Mouse (Mus musculus) E14TG2a.4 (cell line): ENCODE data around the gene Kirrel.
A peak's percentile ranks its signal among the peaks of the same experiment; 100 is the strongest.

ENCODE experiments used
- H3K27me3 ChIP-seq: 2 replicates; pipeline ENCODE4 v1.6.1; 2014; ENCODE audit warnings: low read length, control low read depth; ENCODE audit not compliant: insufficient read depth
- H3K36me3 ChIP-seq: 2 replicates; pipeline ENCODE4 v1.6.1; 2014; ENCODE audit warnings: low read length, control low read depth; ENCODE audit not compliant: insufficient read depth
- H3K4me1 ChIP-seq: replicated peaks from 2 replicates; pipeline ENCODE4 v1.6.1; 2014; ENCODE audit warnings: low read depth, low read length, control low read depth
- H3K4me3 ChIP-seq: replicated peaks from 2 replicates; pipeline ENCODE4 v1.5.1; 2014; ENCODE audit warnings: mild to moderate bottlenecking, low read length
- H3K9me3 ChIP-seq: 2 replicates; pipeline ENCODE4 v1.6.1; 2014; ENCODE audit warnings: low read length, control low read depth
- CTCF ChIP-seq: conservative IDR thresholded peaks from 2 replicates; pipeline ENCODE4 v1.5.1; 2014; ENCODE audit warnings: low read length
- NANOG ChIP-seq: IDR thresholded peaks from 2 replicates; pipeline ENCODE4 v1.6.1; 2014; ENCODE audit warnings: borderline replicate concordance, low read length, mixed read lengths
- POU5F1 ChIP-seq: IDR thresholded peaks from 2 replicates; pipeline ENCODE4 v1.6.1; 2014; ENCODE audit warnings: low read length, borderline replicate concordance

Gene Kirrel

GRCm38 (mm10) chr3:87089694-87090565 is 84.6 kb downstream of the Kirrel start:
- Histone ChIP-seq H3K9me3 (no peaks in the 10 kb centered on the region), H3K4me1 (peaks cover 58% of the 10 kb centered on the region)
- TF ChIP-seq POU5F1 (no peak), NANOG (no peak), CTCF (peak; percentile 93)

GRCm38 (mm10) chr3:87087146-87087545 is 87.4 kb downstream of the Kirrel start:
- Histone ChIP-seq H3K4me3 (no peak overlapping the region), H3K9me3 (no peaks in the 10 kb centered on the region), H3K4me1 (peaks cover 55% of the 10 kb centered on the region), H3K27me3 (no peaks in the 10 kb centered on the region), H3K36me3 (peaks cover 38% of the 10 kb centered on the region)
- TF ChIP-seq POU5F1 (no peak), CTCF (no peak)

More at GRCm38 (mm10) chr3:87089694-87090565, 84.6 kb downstream of the Kirrel start:
- Histone ChIP-seq H3K4me3 (no peak overlapping the region), H3K36me3 (peaks cover 16% of the 10 kb centered on the region), H3K27me3 (0 out of 2 replicates have a peak, but pooled peaks cover 3% of the 10 kb centered on the region)

GRCm38 (mm10) chr3:87082235-87082634 is 92.3 kb downstream of the Kirrel start:
- Histone ChIP-seq H3K36me3 (peaks cover 38% of the 10 kb centered on the region), H3K27me3 (no peaks in the 10 kb centered on the region), H3K4me3 (no peak overlapping the region), H3K4me1 (peaks cover 63% of the 10 kb centered on the region), H3K9me3 (no peaks in the 10 kb centered on the region)
- TF ChIP-seq NANOG (no peak), CTCF (peak; percentile 100), POU5F1 (no peak)

- H3K4me1 ChIP-seq = peaks cover 69% of the 10 kb centered on the region
- TF ChIP-seq CTCF (no peak), NANOG (no peak)
- no peaks in the 10 kb centered on the region for H3K9me3 ChIP-seq
- H3K4me3 ChIP-seq = no peak overlapping the region
- H3K27me3 ChIP-seq = no peaks in the 10 kb centered on the region
- peaks cover 20% of the 10 kb centered on the region for H3K36me3 ChIP-seq
Measured at GRCm38 (mm10) chr3:87079751-87080150, 94.8 kb downstream of the Kirrel start.

GRCm38 (mm10) chr3:87079301-87079700 is 95.2 kb downstream of the Kirrel start:
- peaks cover 69% of the 10 kb centered on the region for H3K4me1 ChIP-seq
- H3K9me3 ChIP-seq = no peaks in the 10 kb centered on the region
- H3K36me3 ChIP-seq = peaks cover 16% of the 10 kb centered on the region
- no peak overlapping the region for H3K4me3 ChIP-seq
- peaks cover 1% of the 10 kb centered on the region; the same call in 1 of the 2 replicates for H3K27me3 ChIP-seq
- TF ChIP-seq NANOG = no peak
- TF ChIP-seq CTCF = no peak

DNA sequence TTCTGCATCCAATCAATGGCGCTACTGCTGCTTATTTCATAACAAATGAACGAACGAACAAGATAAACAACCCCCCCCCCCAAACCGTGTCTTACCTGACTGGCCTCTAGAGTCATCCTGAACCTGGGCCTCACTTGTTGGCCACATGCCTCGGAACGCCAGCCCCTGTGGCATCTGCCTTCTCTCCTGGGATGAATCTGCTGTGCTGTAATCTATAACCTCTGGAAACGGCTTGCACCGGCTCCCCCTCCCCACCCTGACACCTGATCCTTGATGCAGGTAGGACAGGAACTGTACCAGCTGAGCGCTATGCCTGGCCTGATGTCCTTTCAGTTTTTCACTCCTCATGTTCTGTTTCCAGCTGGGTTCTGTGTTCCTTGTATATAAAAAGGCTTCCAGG is 96.9 kb downstream of the Kirrel start:
- peaks cover under 1% of the 10 kb centered on the region; the same call in 1 of the 2 replicates for H3K36me3 ChIP-seq
- no peak for TF ChIP-seq CTCF
- no peak for TF ChIP-seq POU5F1
- no peak for TF ChIP-seq NANOG
- H3K4me3 ChIP-seq = no peak overlapping the region

GRCm38 (mm10) chr3:87076899-87077298 is 97.6 kb downstream of the Kirrel start:
- TF ChIP-seq NANOG (no peak), POU5F1 (no peak), CTCF (no peak)
- no peak overlapping the region for H3K4me3 ChIP-seq
- H3K27me3 ChIP-seq = peaks cover 6% of the 10 kb centered on the region
- peaks cover 62% of the 10 kb centered on the region for H3K4me1 ChIP-seq
- no peaks in the 10 kb centered on the region for H3K36me3 ChIP-seq
- H3K9me3 ChIP-seq = no peaks in the 10 kb centered on the region

More for the DNA sequence above, 96.9 kb downstream of the Kirrel start:
- H3K27me3 ChIP-seq = peaks cover 6% of the 10 kb centered on the region
- H3K4me1 ChIP-seq = peaks cover 66% of the 10 kb centered on the region
- no peaks in the 10 kb centered on the region for H3K9me3 ChIP-seq

DNA sequence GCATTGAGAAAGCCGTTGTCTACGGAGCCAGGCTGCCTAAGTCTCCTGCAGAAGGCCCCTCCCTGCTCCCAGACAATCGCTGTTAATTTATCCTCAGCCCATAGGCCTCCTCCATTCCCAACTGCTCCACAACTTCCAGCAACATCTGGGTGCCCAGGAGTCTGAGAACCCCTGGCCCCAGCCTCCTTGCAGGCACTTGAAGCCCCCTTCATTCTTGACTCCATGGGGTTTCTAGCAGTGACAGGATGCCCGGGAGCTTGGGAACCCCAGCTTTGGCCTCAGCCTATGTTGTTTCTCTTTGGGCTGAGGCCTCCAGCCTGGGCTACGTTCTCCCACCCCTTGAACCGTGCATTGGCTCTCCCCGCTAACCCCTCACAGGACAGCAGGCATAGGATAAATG is 98.4 kb downstream of the Kirrel start:
- H3K9me3 ChIP-seq = no peaks in the 10 kb centered on the region
- H3K36me3 ChIP-seq = no peaks in the 10 kb centered on the region
- H3K4me3 ChIP-seq = no peak overlapping the region
- no peak for TF ChIP-seq CTCF
- TF ChIP-seq POU5F1 = no peak
- no peak for TF ChIP-seq NANOG
- peaks cover 55% of the 10 kb centered on the region for H3K4me1 ChIP-seq
- H3K27me3 ChIP-seq = peaks cover 6% of the 10 kb centered on the region
